Comparison of ENCODE assay signal across 17 mouse cellular contexts in genomic region chr4:120199184-120199885, GRCm38 (mm10). TPM values are rescaled to one million over a fixed set of nuclear protein-coding genes. Genes with fewer than 3 reads are reported as not detected.
DNase-seq lines count a peak whose midpoint lies in the region; ATAC-seq and TF ChIP-seq lines count a peak whose summit lies in the region.
"Had no signal": no experiment of that assay in that cellular context is flagged by ENCODE, and none has a peak within 500 bp of the region (broad histone marks: within the 10 kb centered on the region; RNA-seq: fewer than 3 reads in every experiment).

No protein-coding gene starts in this region.

- H3K4me3 ChIP-seq in gastrocnemius, adult 2 months = no peak overlapping the region
- no peak overlapping the region for H3K4me3 ChIP-seq in lung, embryonic 14.5 days (ENCODE audit: low read depth, low read length)
- H3K4me3 ChIP-seq in left cerebral cortex, adult 2 months = no peak overlapping the region
- H3K4me3 ChIP-seq: forebrain, embryonic 12.5 days; hindbrain, embryonic 12.5 days; megakaryocyte, embryonic 14.5 days; neural tube, embryonic 15.5 days had no signal

- H3K27ac ChIP-seq in gastrocnemius, adult 2 months = no peak overlapping the region; the same call in 1 of the 2 replicates
- peak overlapping the region; percentile 30; the same call in 1 of the 2 replicates for H3K27ac ChIP-seq in lung, embryonic 14.5 days (ENCODE audit: low read depth)
- no peak overlapping the region for H3K27ac ChIP-seq in left cerebral cortex, adult 2 months
- H3K27ac ChIP-seq: forebrain, embryonic 12.5 days; hindbrain, embryonic 12.5 days; neural tube, embryonic 15.5 days had no signal

- ATAC-seq in lung, embryonic 14.5 days (ENCODE audit: insufficient read depth) = peak; percentile 42; the same call in 1 of the 2 replicates
- peak; percentile 71 for ATAC-seq in megakaryocyte-erythroid progenitor cell, adult 5-6 weeks (replicated peaks; ENCODE audit: low FRiP score, low TSS enrichment, poor library complexity, severe bottlenecking)

- intact Hi-C loops in gastrocnemius, adult 2 months (cut with DNase I) = no loop called here
- intact Hi-C loops in gastrocnemius, postnatal 14 days (cut with DNase I; ENCODE audit: low total_unique reads) = no loop called here
- intact Hi-C loops in left cerebral cortex, adult 2 months (cut with DNase I) = no loop called here

- H3K27me3 ChIP-seq in lung, embryonic 14.5 days (ENCODE audit: insufficient read depth, low read length) = no peaks in the 10 kb centered on the region
- H3K27me3 ChIP-seq: forebrain, embryonic 12.5 days; hindbrain, embryonic 12.5 days; neural tube, embryonic 15.5 days had no signal

- TF ChIP-seq CTCF in gastrocnemius, adult 2 months (IDR thresholded peaks at IDR 0.05) = no peak
- no peak for TF ChIP-seq CTCF in lung, embryonic 14.5 days (IDR thresholded peaks at IDR 0.05; ENCODE audit: low read depth)
- TF ChIP-seq CTCF in left cerebral cortex, adult 2 months (IDR thresholded peaks at IDR 0.05) = no peak

- H3K36me3 ChIP-seq in lung, embryonic 14.5 days (ENCODE audit: insufficient read depth) = no peaks in the 10 kb centered on the region
- H3K36me3 ChIP-seq: forebrain, embryonic 12.5 days; hindbrain, embryonic 12.5 days; neural tube, embryonic 15.5 days had no signal

- no peaks in the 10 kb centered on the region for H3K9me3 ChIP-seq in lung, embryonic 14.5 days (ENCODE audit: low read depth, low read length)
- H3K9me3 ChIP-seq: forebrain, embryonic 12.5 days; hindbrain, embryonic 12.5 days; megakaryocyte, embryonic 14.5 days; neural tube, embryonic 15.5 days had no signal

- WGBS in lung, embryonic 14.5 days = 29% methylated on average over 9 of the region's 9 CpGs

- H3K4me1 ChIP-seq in lung, embryonic 14.5 days (ENCODE audit: insufficient read depth) = peaks cover 11% of the 10 kb centered on the region

- no peak overlapping the region for H3K9ac ChIP-seq in lung, embryonic 14.5 days
- H3K9ac ChIP-seq: forebrain, embryonic 12.5 days; hindbrain, embryonic 12.5 days; neural tube, embryonic 15.5 days had no signal

- no peak overlapping the region for H3K4me2 ChIP-seq in lung, embryonic 14.5 days
- H3K4me2 ChIP-seq: forebrain, embryonic 12.5 days; hindbrain, embryonic 12.5 days; neural tube, embryonic 15.5 days had no signal

- DNase-seq in gastrocnemius, postnatal 25 days = peak; percentile 24
- DNase-seq in gastrocnemius, adult 2 months = no peak
- peak; percentile 58 for DNase-seq in adipocyte (ENCODE audit: low spot score)
- peak; percentile 40 for DNase-seq in lung, embryonic 14.5 days
- no peak for DNase-seq in gastrocnemius, postnatal 14 days
- no peak for DNase-seq in left cerebral cortex, adult 2 months (ENCODE audit: extremely low spot score in 1 of 2, low spot score in 2 of 2)
- DNase-seq in left cerebral cortex, adult 11 months (ENCODE audit: low spot score) = no peak
- DNase-seq: adrenal gland, adult 8-10 months; cerebellum, postnatal 36 days; kidney, adult 2 months; liver; thymus, postnatal 14 days had no signal

RNA-seq across cellular contexts. Expression of gene Edn2, which starts 38.3 kb away (rescaled TPM):
- not detected for total RNA-seq in gastrocnemius, postnatal 25 days (2021)
- total RNA-seq in gastrocnemius, adult 2 months (2021) = not detected
- 0.34 and 0.78 TPM in 2 replicates for polyA plus RNA-seq in lung, embryonic 14.5 days (2014; fragmentation: Nextera tagmentation; extraction: Ambion mirVana)
- not detected in 2 replicates for total RNA-seq in megakaryocyte-erythroid progenitor cell, adult 5-6 weeks (2014; fragmentation: Nextera tagmentation)
- total RNA-seq in megakaryocyte-erythroid progenitor cell, adult 5-6 weeks (2017) = not detected in 2 replicates
- not detected for total RNA-seq in gastrocnemius, postnatal 14 days (2021)
- total RNA-seq in left cerebral cortex, adult 2 months (2021) = not detected
- total RNA-seq: adrenal gland, adult 8-10 months had no signal
- polyA plus RNA-seq: forebrain, embryonic 12.5 days; hindbrain, embryonic 12.5 days; kidney, adult 2 months had no signal

Comparison
In these comparisons a context has a peak if more than half of its experiments do, and no peak if none do; other contexts are left out.
1. DNase-seq: peak in gastrocnemius, postnatal 25 days (single experiment), adipocyte (single experiment) and lung, embryonic 14.5 days (single experiment); none in gastrocnemius, adult 2 months (single experiment), gastrocnemius, postnatal 14 days (single experiment), left cerebral cortex, adult 2 months (0 of 2) and left cerebral cortex, adult 11 months (single experiment).